Mouse (Mus musculus): ENCODE data around the gene Wdr77. TPM values are rescaled to one million over a fixed set of nuclear protein-coding genes. Genes with fewer than 3 reads are reported as not detected.
"Not testable (repeated sequence)": the region's sequence is repeated elsewhere in the genome, so short reads cannot be mapped to it uniquely, and the experiment has no call there.

Wdr77 gene
- total RNA-seq, 4 experiments from 2014 or later: 64.5 to 75.9 (median 73.4) TPM

DNA sequence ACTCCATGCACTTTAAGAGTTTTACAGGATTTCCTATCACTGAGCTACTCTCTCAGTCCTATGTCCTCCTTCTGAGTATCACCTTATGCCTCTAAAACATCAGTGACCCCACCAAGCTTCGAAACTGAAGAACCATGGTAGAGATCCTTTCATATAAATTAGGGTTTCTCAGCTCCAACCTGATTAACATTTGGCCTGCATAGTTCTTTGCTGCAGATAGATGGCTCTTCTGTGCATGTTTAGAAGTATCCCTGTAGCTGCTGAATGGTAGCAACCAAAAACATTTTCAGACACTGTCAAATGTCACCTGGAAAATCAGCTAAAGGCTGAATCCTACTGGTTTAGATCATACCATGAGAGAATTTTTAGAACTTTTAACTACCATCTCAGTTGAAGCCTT is 1.9 kb upstream of the Wdr77 start:
- no peak for DNase-seq

DNA sequence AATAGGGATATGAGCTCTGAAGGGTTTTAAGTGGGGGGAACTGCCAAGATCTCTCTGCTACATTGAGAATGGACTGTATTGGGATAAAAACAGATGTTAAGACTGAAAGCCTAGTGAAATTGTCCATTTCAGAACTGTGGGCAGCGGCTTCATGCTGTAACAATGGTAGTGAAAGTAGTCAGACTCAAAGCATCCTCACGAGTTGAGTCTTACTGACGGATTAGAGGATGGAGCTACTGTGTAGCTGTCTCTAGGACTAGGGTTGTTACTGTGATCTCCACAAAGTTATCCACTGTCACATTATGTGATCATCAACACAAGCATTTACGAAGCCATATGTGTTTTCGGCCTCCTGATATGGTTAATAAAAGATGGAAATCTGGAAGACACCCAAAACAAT is 965 bp upstream of the Wdr77 start:
- DNase-seq: no peak

DNA sequence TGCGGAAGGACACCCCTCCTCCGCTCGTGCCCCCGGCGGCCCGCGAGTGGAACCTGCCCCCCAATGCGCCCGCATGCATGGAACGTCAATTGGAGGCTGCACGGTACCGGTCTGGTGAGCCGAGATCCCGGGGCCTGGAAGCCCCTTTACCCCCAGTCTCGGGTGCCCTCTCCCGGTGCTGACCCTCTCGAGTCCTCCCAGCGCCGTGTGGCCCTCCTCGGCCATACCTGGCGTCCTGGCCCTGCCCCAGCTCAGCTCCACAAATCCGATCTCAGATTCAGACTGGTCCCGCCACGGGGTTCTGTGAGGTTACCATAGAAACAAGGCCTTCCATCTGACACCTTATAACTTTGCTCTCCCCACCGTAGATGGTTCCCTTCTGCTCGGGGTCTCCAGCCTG is 416 bp downstream of the Wdr77 start:
- no peak for DNase-seq

DNA sequence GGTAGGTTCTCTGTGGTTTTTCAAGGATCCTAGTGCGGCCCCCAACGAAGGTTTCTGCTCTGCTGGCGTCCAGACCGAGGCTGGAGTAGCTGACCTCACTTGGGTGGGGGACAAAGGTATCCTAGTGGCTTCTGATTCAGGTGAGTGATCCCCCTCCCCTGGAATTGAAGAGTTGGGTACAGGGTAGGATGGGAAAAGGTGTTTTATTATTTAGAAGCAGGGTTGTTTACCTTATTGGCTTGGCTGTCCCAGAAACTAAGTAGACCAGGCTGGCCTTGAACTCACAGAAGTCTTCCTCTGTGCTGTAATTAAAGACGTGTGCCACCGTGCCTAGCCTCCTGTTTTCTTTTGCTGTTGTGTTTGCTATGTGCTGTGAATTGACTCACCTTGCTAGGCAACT is 830 bp downstream of the Wdr77 start, which contains the start of gene Atp5f1:
Gene Atp5f1, minus strand, starts transcription at position 101 of the 400 bp plus-strand sequence.
- no peak for DNase-seq

DNA sequence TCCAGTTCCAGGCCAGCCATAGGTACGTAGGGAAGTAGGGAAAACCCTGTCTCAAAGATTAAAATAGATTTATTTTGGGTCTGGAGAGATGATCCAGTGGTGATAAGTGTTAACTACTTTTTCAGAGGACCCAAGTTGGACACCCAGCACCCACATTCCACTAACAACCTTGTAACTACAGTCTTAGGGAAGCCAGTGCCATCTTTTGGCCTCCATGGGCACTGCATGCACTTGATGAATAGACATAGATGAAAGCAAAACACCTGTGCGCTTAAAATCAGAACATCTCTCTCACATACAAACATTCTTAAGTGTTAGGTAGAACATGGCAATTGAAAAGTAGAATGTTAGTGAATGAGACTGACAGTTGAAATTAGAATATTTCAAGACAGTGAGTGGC is 1.5 kb downstream of the Wdr77 start:
- no peak for DNase-seq

DNA sequence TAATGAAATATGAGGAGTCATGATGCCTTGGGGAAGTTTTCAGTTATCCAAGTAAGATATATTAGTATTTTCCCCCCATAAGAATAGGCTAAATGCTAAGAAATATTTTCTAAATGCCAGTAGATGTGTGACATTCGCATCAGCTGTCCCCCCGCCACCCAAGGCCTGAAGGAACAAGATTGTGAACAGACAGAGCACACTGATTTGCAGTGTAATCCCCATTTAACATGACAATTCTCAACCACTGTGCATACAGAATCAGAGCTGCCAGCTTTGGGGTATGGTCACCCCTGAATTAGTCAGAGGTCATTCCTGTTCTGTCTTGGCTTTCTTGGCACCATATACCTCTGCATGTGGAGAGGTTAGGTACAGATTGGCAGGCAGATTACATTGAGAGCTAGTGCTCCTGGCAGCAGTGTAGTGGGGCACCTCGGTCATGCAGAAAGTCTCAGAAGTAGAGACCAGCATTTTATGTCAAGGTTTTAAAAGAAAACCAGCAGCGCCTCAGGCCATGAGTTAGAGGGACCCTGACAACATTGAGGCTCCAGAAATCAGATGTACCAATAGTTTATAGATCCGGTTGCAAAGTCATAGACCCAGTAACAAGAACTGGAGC is 12.8 kb downstream of the Wdr77 start:
- DNase-seq: no peak

DNA sequence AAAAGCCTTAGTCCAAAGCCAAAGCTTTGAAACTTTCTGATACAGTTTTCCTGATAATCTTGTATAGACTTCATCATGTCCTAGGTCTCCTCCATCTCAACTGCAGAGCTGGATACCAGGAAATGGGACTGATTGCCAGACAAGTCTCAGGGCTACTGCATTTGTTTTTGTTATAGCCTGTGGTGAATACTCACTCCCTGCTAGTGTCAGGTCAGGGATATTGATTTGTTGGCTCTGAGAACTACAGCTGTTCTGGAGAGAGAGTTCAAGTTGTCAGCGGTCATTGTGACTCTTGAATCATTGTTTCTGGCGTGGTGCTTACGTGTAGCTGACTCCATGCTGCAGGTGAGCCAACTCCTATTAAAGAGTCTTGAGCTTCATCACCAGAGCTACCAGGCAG is 14.2 kb downstream of the Wdr77 start, which contains the start of gene Ovgp1:
Gene Ovgp1, plus strand, starts transcription at position 301 of the 400 bp plus-strand sequence.
- DNase-seq: no peak

DNA sequence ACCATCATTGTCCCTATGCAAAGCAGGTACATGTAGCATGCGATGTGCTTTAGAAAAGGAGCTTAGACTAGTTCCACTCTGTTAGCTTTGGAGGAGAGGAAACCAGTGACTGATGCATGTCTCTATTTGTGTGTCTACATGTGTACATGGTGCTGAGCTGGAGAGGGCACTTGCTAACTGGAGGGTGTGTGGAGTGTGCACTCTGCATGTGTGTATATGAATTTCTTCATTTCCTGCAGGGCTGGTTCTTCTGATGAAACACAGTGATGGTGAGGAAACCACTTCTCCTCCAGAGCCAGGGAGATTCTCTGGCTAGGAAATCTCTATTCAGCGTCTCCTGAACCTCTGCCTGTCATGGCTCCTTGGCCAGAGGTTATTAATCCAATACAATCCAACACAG is 15.0 kb downstream of the Wdr77 start:
- no peak for DNase-seq

DNA sequence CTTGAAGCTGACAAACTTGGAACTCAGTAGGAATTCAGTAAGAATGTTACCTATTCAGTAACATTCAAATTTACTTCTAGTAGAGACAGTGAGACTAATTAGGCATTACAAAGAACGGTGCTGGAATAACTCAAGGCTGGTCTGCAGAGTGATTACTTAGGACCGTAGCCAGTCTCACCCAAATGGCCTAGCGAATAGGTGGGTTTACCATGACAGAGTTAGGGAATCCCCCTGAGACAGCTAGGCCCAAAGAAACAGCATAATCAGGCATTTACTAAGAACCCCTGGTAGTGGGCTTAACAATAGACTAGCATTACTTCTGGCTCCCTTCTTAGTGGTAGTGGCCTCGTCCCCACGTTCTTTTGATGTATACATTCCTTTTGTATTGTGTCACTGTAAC is 30.4 kb downstream of the Wdr77 start:
- DNase-seq: not testable (repeated sequence)

DNA sequence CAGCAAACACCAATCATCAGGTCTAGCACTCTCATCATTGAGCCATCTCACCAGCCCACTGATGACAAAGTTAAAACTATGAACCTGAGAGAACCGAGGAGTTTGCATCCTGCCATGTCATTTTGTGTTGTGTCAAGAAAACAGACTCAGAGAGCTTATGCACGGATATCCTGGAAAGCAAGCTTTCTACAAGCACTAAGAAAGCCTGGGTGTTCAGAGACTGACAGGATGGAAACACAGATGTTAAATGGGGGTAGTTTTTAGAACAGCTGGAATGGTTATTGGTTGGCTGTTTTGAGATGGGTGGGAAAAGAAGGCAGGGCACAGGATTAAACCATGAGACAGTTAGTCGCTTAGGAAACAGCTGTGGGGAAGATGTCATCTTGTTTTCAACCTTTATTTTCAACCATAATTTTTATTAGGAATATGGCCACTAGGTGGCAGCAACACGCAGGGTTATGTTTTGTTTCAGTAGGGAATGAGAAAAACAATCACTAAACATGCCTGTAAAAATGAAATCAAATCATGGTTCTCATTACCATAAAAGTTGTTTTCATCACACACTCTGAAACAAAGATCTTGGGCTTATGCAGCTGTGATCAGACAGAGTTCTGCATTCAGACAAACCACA is 32.6 kb downstream of the Wdr77 start:
- no peak for DNase-seq

DNA sequence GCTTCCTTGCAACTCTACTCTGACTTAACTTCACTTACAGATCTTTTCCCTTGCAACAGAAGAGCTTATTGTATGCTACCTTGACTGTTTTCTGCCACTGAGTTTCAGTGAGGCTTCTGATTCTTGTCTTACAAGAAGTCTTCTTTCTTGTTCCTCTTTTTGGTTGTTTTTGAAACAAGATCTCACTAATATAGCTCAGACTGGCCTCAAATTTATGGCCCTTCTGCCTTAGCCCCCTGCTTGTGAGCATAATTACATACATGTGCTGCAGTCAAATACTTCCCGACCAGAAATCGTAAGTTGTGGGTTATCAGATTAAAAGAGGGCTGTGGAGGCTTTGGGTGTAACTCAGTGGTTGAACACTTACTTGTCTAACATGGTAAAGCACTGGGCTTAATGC is 35.6 kb downstream of the Wdr77 start:
- DNase-seq: no peak

DNA sequence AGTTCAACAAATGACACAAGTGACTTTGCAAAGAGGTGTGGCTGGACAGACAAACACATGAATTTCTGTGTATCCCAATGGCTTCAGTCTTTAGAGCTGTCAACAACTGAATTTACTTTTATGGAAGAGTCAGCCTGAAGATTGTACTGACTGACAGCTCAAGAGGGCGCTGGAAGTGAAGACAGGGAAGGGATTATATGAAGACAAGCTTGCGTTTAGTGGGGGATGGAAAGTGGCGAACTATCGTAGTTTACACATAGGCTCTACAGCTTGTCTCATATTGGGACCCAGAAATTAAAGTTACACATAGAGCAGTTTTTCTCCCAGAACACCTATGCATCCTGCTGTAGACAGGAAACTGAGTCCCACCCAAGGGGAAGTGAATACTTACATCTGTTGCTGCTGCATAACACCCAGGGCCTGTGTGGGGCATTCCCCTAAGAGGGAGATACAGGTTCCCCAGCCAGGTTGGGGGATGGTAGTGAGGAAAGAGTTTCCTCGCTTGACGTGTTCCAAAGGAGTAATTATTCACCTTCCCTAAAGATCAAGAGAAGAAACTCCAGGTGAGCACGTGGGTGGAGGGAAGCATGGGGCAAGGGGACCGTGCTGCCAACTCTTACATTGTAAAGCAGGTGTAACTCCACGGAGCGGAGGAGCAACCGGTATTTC is 41.7 kb downstream of the Wdr77 start:
- DNase-seq: no peak

DNA sequence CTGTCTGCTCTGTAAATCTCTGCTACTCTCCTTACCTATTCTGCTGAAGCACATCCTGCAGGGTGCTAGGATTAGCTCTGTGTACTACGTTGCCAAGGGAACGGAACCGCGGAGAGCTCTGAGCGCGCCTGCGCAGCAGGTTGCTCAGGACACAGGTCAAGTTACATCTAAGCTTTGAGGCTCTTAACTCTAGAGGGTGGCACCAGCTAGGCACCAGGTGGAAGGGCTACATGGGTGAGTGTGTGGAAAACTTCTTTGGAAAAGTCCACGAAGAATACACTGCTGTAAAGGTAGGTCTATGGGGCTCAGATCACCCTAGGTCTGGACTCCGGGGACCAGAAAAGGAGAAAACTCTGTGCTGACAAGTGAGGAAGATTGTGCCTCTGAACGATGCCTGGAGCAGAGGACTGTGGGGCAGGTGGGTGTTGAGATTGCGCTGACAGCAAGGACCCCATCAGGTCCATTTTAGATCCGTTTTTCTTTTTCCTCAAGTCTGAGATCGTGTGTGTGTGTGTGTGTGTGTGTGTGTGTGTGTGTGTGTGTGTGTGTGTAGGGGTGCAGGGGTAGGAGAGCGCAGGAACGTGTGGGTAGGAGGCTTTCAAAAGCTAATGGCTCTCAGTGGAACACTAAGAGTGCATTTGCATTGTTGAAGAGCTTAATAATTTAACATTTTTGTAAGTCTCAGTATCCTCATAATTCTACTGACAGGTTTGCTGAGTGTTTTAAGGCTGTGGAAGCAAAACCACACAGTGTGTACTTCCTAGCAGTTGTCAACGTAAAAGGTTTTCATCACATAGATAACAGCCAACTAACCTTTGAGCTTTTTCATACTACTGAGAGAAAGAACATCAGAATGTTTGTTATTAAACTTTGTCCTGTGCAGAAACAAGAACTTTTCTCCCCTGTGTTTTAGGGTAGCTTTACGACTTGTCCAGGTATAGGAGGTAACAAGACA is 42.5 kb downstream of the Wdr77 start:
- DNase-seq: no peak

DNA sequence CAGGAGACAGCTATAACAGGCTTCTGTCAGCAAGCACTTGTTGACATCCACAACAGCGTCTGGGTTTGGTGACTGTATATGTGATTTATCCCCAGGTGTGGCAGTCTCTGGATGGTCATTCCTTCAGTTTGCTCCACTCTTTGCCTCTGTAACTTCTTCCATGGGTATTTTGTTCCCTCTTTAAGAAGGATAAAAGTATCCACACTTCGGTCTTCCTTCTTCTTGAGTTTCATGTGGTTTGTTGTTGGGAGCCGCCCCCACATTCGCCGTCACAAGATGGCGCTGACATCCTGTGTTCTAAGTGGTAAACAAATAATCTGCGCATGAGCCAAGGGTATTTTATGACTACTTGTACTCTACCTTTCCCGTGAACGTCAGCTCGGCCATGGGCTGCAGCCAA is 44.2 kb downstream of the Wdr77 start:
- DNase-seq: not testable (repeated sequence)

DNA sequence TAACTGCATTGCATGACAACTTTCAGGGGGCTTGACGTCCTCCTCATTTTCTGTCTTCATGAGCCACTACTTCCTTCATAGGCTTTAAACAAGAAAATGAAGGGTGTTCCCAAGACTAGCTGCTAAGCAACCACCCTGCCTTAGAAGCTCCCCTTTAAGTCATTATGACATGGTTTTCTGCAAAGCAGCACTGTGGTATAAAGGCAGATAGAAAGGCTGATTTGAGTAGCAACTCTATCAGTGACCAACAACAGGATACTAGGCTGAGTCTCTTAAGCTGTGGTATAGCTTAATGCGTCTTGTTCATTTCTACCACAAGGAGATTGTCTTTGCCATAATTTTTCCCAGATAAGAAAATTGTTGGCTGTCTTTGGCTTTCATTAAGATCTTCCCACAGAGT is 55.4 kb downstream of the Wdr77 start, which contains the start of gene Pifo:
Gene Pifo, minus strand, starts transcription at position 101 of the 400 bp plus-strand sequence.
- no peak for DNase-seq

Other genes starting within 250 kb of the Wdr77 start
- 100 to 1,000 TPM; 154 to 188 (median 179) TPM for gene Rap1a, start 158.0 kb upstream of the Wdr77 start, total RNA-seq (2022)
- gene Adora3, start 88.5 kb upstream of the Wdr77 start, total RNA-seq (2022): under 1 TPM in 2 of 4 experiments, not detected in 2; 0.27 to 0.46 TPM
- not detected for gene Tmigd3, start 88.5 kb upstream of the Wdr77 start, total RNA-seq (2022)
- gene I830077J02Rik, start 26.7 kb upstream of the Wdr77 start, total RNA-seq (2022): 1 to 10 TPM in 3 of 4 experiments, under 1 TPM in 1; 0.24 to 1.7 (median 1.2) TPM
- gene Atp5f1, start 730 bp downstream of the Wdr77 start, total RNA-seq (2022): 100 to 1,000 TPM; 224 to 294 (median 271) TPM
- 1 to 10 TPM in 3 of 4 experiments, under 1 TPM in 1; 0.93 to 2.4 (median 1.6) TPM for gene Ovgp1, start 14.3 kb downstream of the Wdr77 start, total RNA-seq (2022)
- not detected for gene Pifo, start 55.3 kb downstream of the Wdr77 start, total RNA-seq (2022)
- not detected for gene Chil5, start 73.4 kb downstream of the Wdr77 start, total RNA-seq (2022)
- gene Chia1, start 153.9 kb downstream of the Wdr77 start, total RNA-seq (2022): not detected
- 1 to 10 TPM in 1 of 4 experiments, under 1 TPM in 2, not detected in 1; 0.32 to 2.1 (median 0.67) TPM for gene Chil3, start 208.2 kb downstream of the Wdr77 start, total RNA-seq (2022)

Data from adrenal gland, adult 8-10 months (tissue).